Mouse (Mus musculus): Measurements from ENCODE around the gene Bag6.

Gene Bag6

GRCm38 (mm10) chr17:35190096-35190495, 55.1 kb downstream of the Bag6 start:
- no peak for ATAC-seq (ENCODE audit: insufficient number of reproducible peaks, low FRiP score, low TSS enrichment)

GRCm38 (mm10) chr17:35191723-35192122, 56.7 kb downstream of the Bag6 start:
- no peak for ATAC-seq (ENCODE audit: insufficient number of reproducible peaks, low FRiP score, low TSS enrichment)

- ATAC-seq (ENCODE audit: insufficient number of reproducible peaks, low FRiP score, low TSS enrichment), result no peak
Measured at GRCm38 (mm10) chr17:35192924-35193323, 57.9 kb downstream of the Bag6 start.

GRCm38 (mm10) chr17:35193881-35194843, 59.2 kb downstream of the Bag6 start, which contains the start of gene Ltb:
Gene Ltb (plus strand): TSS chr17:35194439.
- no peak for ATAC-seq (ENCODE audit: insufficient number of reproducible peaks, low FRiP score, low TSS enrichment)

- no peak for ATAC-seq (ENCODE audit: insufficient number of reproducible peaks, low FRiP score, low TSS enrichment)
Measured at GRCm38 (mm10) chr17:35194844-35195630, 60.1 kb downstream of the Bag6 start.

GRCm38 (mm10) chr17:35195631-35196320, 60.8 kb downstream of the Bag6 start:
- ATAC-seq (ENCODE audit: insufficient number of reproducible peaks, low FRiP score, low TSS enrichment), result no peak

- ATAC-seq (ENCODE audit: insufficient number of reproducible peaks, low FRiP score, low TSS enrichment), result no peak
Measured at GRCm38 (mm10) chr17:35196321-35196641, 61.3 kb downstream of the Bag6 start.
